Mouse (Mus musculus) heart, embryonic 15.5 days (tissue): ENCODE data around the gene Anks1b. TPM values are rescaled to one million over a fixed set of nuclear protein-coding genes. Genes with fewer than 3 reads are reported as not detected.

Source experiments
- ATAC-seq: fragments of 200-750 bp; cut with Nextera tagmentation; replicated peaks from 2 replicates; pipeline ENCODE4 v1.8.0; 2017; ENCODE audit warnings: low read depth, moderate TSS enrichment; ENCODE audit not compliant: insufficient number of reproducible peaks, insufficient read depth, low FRiP score
- H3K27ac ChIP-seq: fragments of 300-500 bp; sonication (generic); 2 replicates; pipeline ENCODE4 v1.5.1; 2015; ENCODE audit warnings: mild to moderate bottlenecking, inconsistent platforms
- H3K27me3 ChIP-seq: fragments of 300-500 bp; sonication (generic); 2 replicates; pipeline ENCODE4 v1.6.1; 2015; ENCODE audit warnings: inconsistent platforms
- H3K36me3 ChIP-seq: fragments of 300-500 bp; sonication (generic); 2 replicates; pipeline ENCODE4 v1.6.1; 2015; ENCODE audit warnings: mild to moderate bottlenecking, inconsistent platforms
- H3K4me1 ChIP-seq: fragments of 300-500 bp; sonication (generic); replicated peaks from 2 replicates; pipeline ENCODE4 v1.6.1; 2015; ENCODE audit warnings: inconsistent platforms
- H3K4me2 ChIP-seq: fragments of 300-500 bp; sonication (generic); 2 replicates; pipeline ENCODE4 v1.6.1; 2015; ENCODE audit warnings: inconsistent platforms, mild to moderate bottlenecking, moderate library complexity
- H3K4me3 ChIP-seq: fragments of 300-500 bp; sonication (generic); 2 replicates; pipeline ENCODE4 v1.5.1; 2015; ENCODE audit warnings: mild to moderate bottlenecking, inconsistent platforms
- H3K9ac ChIP-seq: fragments of 300-500 bp; sonication (generic); 2 replicates; pipeline ENCODE4 v1.6.1; 2015; ENCODE audit warnings: mild to moderate bottlenecking, inconsistent platforms
- H3K9me3 ChIP-seq: fragments of 300-500 bp; sonication (generic); replicated peaks from 2 replicates; pipeline ENCODE4 v1.6.1; 2016; ENCODE audit warnings: inconsistent platforms
- WGBS: fragments of 180-500 bp; shearing (Covaris S2); methylation state at CpG from one replicate; pipeline ENCODE4 v1.1.7; 2015; ENCODE audit warnings: mixed read lengths; 5-methylcytosine and 5-hydroxymethylcytosine counted together
- polyA plus RNA-seq: library from polyadenylated mRNA; unstranded; fragments of >200 nt; fragmentation: Nextera tagmentation; extraction: Ambion mirVana; gene quantifications from 2 replicates; pipeline ENCODE4 v1.2.1, GENCODE M21; 2015

The Anks1b gene
- polyA plus RNA-seq, 1 experiment from 2014 or later = 0.79 TPM

DNA sequence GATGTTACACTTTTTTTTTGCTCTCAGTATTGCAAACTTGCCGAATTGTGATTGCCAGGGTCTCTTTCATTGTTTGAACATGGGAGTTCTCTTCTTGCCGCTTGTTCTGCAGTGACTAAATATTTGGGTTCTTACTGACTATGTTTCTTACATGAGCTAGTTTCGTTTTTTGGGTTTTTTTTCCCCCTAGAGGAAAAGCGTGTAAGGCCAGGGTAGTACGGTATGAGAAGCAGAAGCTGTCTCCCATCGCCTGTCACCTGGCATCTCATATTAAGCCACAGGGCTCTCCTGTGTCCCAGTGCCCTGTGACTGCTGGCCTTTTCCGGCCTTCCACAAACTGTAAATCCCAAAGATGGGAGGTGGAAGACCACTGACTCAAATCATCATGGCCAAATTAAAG lies 979.1 kb downstream of the Anks1b start:
- no peak overlapping the region for H3K4me2 ChIP-seq
- no peak for ATAC-seq
- WGBS = 69% methylated on average over 7 of the region's 7 CpGs

DNA sequence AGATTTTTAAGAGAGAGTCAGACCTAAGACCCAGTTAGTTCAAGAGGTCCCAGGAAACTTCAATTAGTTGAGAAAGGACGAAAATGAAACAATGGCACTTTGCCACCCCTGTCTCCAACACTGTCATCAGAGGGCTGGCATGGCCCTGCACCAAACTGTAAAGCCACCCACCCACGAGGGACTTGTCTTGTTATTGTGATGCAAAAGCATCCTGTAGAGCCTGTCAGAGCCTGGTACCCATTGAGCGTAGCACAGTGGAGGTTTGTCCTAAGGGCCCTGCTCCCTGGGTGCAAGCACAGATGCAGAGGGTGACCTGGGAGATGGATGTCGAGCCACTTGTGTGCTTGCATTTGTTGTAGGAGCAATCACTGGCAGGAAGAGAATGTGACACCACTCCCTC lies 983.4 kb downstream of the Anks1b start:
- H3K36me3 ChIP-seq = no peaks in the 10 kb centered on the region
- no peak overlapping the region for H3K4me2 ChIP-seq
- WGBS = 38% methylated on average over 4 of the region's 4 CpGs
- H3K9me3 ChIP-seq = no peaks in the 10 kb centered on the region
- H3K9ac ChIP-seq = no peak overlapping the region
- H3K27ac ChIP-seq = no peak overlapping the region
- no peak for ATAC-seq
- H3K4me1 ChIP-seq = no peaks in the 10 kb centered on the region
- H3K27me3 ChIP-seq = no peaks in the 10 kb centered on the region
- H3K4me3 ChIP-seq = no peak overlapping the region

More for the DNA sequence above, 979.1 kb downstream of the Anks1b start:
- Histone ChIP-seq H3K4me3 (no peak overlapping the region), H3K27me3 (no peaks in the 10 kb centered on the region), H3K27ac (no peak overlapping the region), H3K4me1 (no peaks in the 10 kb centered on the region), H3K9me3 (no peaks in the 10 kb centered on the region), H3K9ac (no peak overlapping the region), H3K36me3 (no peaks in the 10 kb centered on the region)

DNA sequence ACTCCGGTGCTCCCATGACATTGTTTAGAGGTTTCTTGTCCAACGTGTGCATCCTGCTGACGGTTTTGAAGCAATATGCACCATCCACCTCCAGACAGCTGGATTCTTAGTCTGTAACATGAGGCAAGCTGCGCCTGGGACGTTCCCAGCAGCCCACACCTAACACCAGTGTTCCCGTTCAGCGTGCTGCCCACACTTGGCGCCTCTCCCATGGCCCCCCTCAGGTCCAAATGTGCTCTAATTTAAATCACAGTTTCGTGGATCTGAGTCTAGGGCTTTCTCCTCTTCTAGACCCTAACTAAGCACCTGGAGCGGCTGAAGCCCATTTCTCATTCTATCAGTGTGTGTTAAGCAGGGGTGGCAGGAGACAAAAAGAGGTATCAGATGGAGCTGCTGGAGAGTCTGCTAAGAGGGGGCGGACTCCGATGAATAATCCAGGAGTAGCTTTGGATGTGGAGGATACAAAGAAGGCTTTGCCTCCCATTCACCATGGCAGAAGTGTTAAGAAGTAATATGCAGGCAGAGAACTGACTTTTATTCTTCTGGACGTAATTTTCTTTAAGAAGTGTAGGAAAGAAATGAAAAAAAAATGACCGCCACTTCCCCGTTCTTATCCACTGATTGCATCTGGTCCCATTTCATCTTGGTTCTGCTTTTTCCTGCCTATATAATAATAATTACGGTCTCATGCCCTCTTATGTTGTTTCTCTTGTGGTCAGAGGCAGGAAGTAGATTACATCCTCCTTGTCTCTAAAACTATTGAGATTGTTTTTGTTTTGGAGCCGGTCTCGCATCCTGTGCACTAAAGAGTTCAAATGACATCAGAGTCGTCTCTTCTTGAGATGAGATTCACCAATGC lies 986.6 kb downstream of the Anks1b start:
- Histone ChIP-seq H3K27me3 (no peaks in the 10 kb centered on the region), H3K4me3 (no peak overlapping the region), H3K4me2 (no peak overlapping the region), H3K4me1 (no peaks in the 10 kb centered on the region), H3K27ac (no peak overlapping the region), H3K9me3 (no peaks in the 10 kb centered on the region), H3K9ac (no peak overlapping the region), H3K36me3 (no peaks in the 10 kb centered on the region)
- WGBS = 68% methylated on average over 19 of the region's 19 CpGs
- no peak for ATAC-seq

GRCm38 (mm10) chr10:90863881-90864598 lies 990.7 kb downstream of the Anks1b start:
- H3K4me2 ChIP-seq = no peak overlapping the region
- H3K9me3 ChIP-seq = no peaks in the 10 kb centered on the region
- 18% methylated on average over 10 of the region's 10 CpGs for WGBS

GRCm38 (mm10) chr10:90864599-90864889 lies 991.2 kb downstream of the Anks1b start:
- Histone ChIP-seq H3K9me3 (no peaks in the 10 kb centered on the region), H3K4me2 (no peak overlapping the region), H3K4me1 (no peaks in the 10 kb centered on the region), H3K27ac (no peak overlapping the region), H3K4me3 (no peak overlapping the region), H3K36me3 (no peaks in the 10 kb centered on the region), H3K9ac (no peak overlapping the region), H3K27me3 (peaks cover 7% of the 10 kb centered on the region; the same call in 1 of the 2 replicates)
- ATAC-seq = no peak
- 13% methylated on average over 3 of the region's 3 CpGs for WGBS

More at GRCm38 (mm10) chr10:90863881-90864598, 990.7 kb downstream of the Anks1b start:
- Histone ChIP-seq H3K4me3 (no peak overlapping the region), H3K4me1 (no peaks in the 10 kb centered on the region), H3K27ac (no peak overlapping the region), H3K36me3 (no peaks in the 10 kb centered on the region), H3K27me3 (peaks cover 7% of the 10 kb centered on the region; the same call in 1 of the 2 replicates), H3K9ac (no peak overlapping the region)
- ATAC-seq = no peak

- no peaks in the 10 kb centered on the region for H3K4me1 ChIP-seq
- ATAC-seq = no peak
- H3K36me3 ChIP-seq = no peaks in the 10 kb centered on the region
- H3K27ac ChIP-seq = no peak overlapping the region
- H3K9me3 ChIP-seq = no peaks in the 10 kb centered on the region
- WGBS = 83% methylated on average over 5 of the region's 5 CpGs
- no peak overlapping the region for H3K9ac ChIP-seq
- no peak overlapping the region for H3K4me2 ChIP-seq
- H3K4me3 ChIP-seq = no peak overlapping the region
- H3K27me3 ChIP-seq = no peaks in the 10 kb centered on the region
These were observed 999.9 kb downstream of the Anks1b start for GRCm38 (mm10) chr10:90873204-90873603.

- Histone ChIP-seq H3K9ac (no peak overlapping the region), H3K4me2 (no peak overlapping the region), H3K4me3 (no peak overlapping the region), H3K9me3 (no peaks in the 10 kb centered on the region), H3K36me3 (no peaks in the 10 kb centered on the region), H3K27ac (no peak overlapping the region), H3K27me3 (no peaks in the 10 kb centered on the region), H3K4me1 (no peaks in the 10 kb centered on the region)
- ATAC-seq = no peak
- 63% methylated on average over 3 of the region's 3 CpGs for WGBS
These were observed 1000.9 kb downstream of the Anks1b start for GRCm38 (mm10) chr10:90874166-90874565.

GRCm38 (mm10) chr10:90880854-90881560 lies 1007.7 kb downstream of the Anks1b start:
- Histone ChIP-seq H3K27ac (no peak overlapping the region), H3K4me1 (no peaks in the 10 kb centered on the region), H3K4me3 (no peak overlapping the region), H3K4me2 (no peak overlapping the region), H3K27me3 (no peaks in the 10 kb centered on the region), H3K9ac (no peak overlapping the region), H3K9me3 (no peaks in the 10 kb centered on the region), H3K36me3 (no peaks in the 10 kb centered on the region)
- 19% methylated on average over 8 of the region's 8 CpGs for WGBS
- ATAC-seq = no peak

- 65% methylated on average over 5 of the region's 5 CpGs for WGBS
- Histone ChIP-seq H3K4me3 (no peak overlapping the region), H3K9me3 (no peaks in the 10 kb centered on the region), H3K4me2 (no peak overlapping the region), H3K36me3 (no peaks in the 10 kb centered on the region), H3K4me1 (no peaks in the 10 kb centered on the region), H3K27me3 (no peaks in the 10 kb centered on the region), H3K27ac (no peak overlapping the region), H3K9ac (no peak overlapping the region)
- no peak for ATAC-seq
These were observed 1016.3 kb downstream of the Anks1b start for GRCm38 (mm10) chr10:90889566-90889965.

GRCm38 (mm10) chr10:90892728-90893127 lies 1019.4 kb downstream of the Anks1b start:
- 79% methylated on average over 11 of the region's 11 CpGs for WGBS
- no peak overlapping the region for H3K9ac ChIP-seq

DNA sequence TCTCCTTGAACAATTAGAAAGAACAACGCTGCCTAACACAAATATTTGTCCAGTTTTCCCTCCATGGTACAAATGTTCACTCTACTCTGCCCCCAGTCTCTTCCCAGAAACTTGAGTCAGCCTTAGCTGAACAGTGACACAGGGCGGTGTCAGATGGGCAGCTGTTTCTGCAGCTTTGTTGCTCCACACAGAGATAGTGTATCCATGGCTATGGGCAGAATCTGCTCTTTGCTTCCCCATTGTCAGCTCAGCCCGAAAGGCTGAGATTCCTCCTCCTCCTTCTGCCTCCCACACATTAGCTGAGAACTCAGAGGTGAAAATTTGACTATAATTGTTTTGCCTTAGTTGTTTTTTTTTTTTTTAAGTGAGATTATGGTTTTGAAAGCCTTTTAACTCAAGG lies 1024.6 kb downstream of the Anks1b start:
- Histone ChIP-seq H3K27ac (no peak overlapping the region), H3K36me3 (no peaks in the 10 kb centered on the region), H3K9me3 (no peaks in the 10 kb centered on the region), H3K4me2 (no peak overlapping the region), H3K4me1 (no peaks in the 10 kb centered on the region), H3K4me3 (no peak overlapping the region), H3K9ac (no peak overlapping the region), H3K27me3 (no peaks in the 10 kb centered on the region)
- 49% methylated on average over 3 of the region's 3 CpGs for WGBS
- ATAC-seq = no peak

More at GRCm38 (mm10) chr10:90892728-90893127, 1019.4 kb downstream of the Anks1b start:
- ATAC-seq = no peak
- Histone ChIP-seq H3K27me3 (no peaks in the 10 kb centered on the region), H3K36me3 (no peaks in the 10 kb centered on the region), H3K4me3 (no peak overlapping the region), H3K27ac (no peak overlapping the region), H3K4me2 (no peak overlapping the region), H3K9me3 (no peaks in the 10 kb centered on the region), H3K4me1 (no peaks in the 10 kb centered on the region)
